ENCODE assay signal across 23 mouse cellular contexts in the genomic region with DNA sequence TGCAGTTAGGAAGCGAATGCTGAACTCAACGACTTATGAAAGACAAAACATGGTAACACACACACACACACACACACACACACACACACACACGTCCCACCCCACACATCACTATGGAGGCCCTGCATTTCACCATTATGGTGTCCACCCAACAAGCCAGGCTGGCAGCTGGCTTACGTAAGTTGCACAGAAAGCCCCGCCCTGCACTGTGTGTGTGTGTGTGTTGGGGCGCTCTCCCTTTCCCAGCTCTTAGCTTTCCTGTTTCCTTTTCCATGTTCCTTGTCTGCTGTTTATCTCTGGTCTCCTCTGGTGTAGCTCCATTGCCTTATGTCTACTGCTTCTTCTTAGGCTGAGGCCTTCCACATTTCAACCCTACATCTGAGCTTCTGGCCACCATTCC. TPM values are rescaled to one million over a fixed set of nuclear protein-coding genes. Genes with fewer than 3 reads are reported as not detected.
DNase-seq lines count a peak whose midpoint lies in the region; ATAC-seq and TF ChIP-seq lines count a peak whose summit lies in the region.
"Had no signal": no experiment of that assay in that cellular context is flagged by ENCODE, and none has a peak within 500 bp of the region (broad histone marks: within the 10 kb centered on the region; RNA-seq: fewer than 3 reads in every experiment).

No protein-coding gene starts in this region.

- no peak for DNase-seq in heart, postnatal 36 days
- peak; percentile 36 for DNase-seq in lung, postnatal 0 days (ENCODE audit: low spot score)
- no peak for DNase-seq in lung, adult 2 months
- DNase-seq in forebrain, embryonic 10.5 days (ENCODE audit: extremely low spot score, low spot score) = no peak
- DNase-seq: adrenal gland, adult 2 months; adrenal gland, postnatal 14 days; cerebellum, adult 11 months; cerebellum, adult 2 months; cerebellum, adult 9-11 months; cerebellum, postnatal 25 days; gastrocnemius, postnatal 36 days; heart, adult 2 months had no signal

- no peak for TF ChIP-seq EP300 in lung, postnatal 0 days (IDR thresholded peaks at IDR 0.05)

- no peak overlapping the region for H3K27ac ChIP-seq in heart, embryonic 12.5 days (ENCODE audit: poor library complexity, severe bottlenecking)
- no peak overlapping the region for H3K27ac ChIP-seq in lung, postnatal 0 days (ENCODE audit: low read length)
- H3K27ac ChIP-seq in stomach, embryonic 16.5 days (ENCODE audit: low read length) = no peak overlapping the region
- no peak overlapping the region for H3K27ac ChIP-seq in forebrain, embryonic 10.5 days
- H3K27ac ChIP-seq: embryonic facial prominence, embryonic 12.5 days; embryonic facial prominence, embryonic 15.5 days; forebrain, embryonic 12.5 days; forebrain, embryonic 15.5 days; heart, adult 2 months; hindbrain, embryonic 10.5 days; hindbrain, embryonic 13.5 days had no signal

- no peaks in the 10 kb centered on the region for H3K27me3 ChIP-seq in heart, embryonic 12.5 days (replicated peaks)
- no peaks in the 10 kb centered on the region for H3K27me3 ChIP-seq in lung, postnatal 0 days (replicated peaks; ENCODE audit: insufficient read depth, low read length)
- no peaks in the 10 kb centered on the region for H3K27me3 ChIP-seq in stomach, embryonic 16.5 days (ENCODE audit: control insufficient read depth, insufficient read depth, low read length)
- peaks cover 100% of the 10 kb centered on the region for H3K27me3 ChIP-seq in forebrain, embryonic 10.5 days (ENCODE audit: poor library complexity, severe bottlenecking)
- H3K27me3 ChIP-seq: embryonic facial prominence, embryonic 12.5 days; embryonic facial prominence, embryonic 15.5 days; forebrain, embryonic 15.5 days; Patski had no signal

- no peak for TF ChIP-seq CTCF in lung, postnatal 0 days (IDR thresholded peaks at IDR 0.05)
- TF ChIP-seq CTCF in lung, adult 2 months (IDR thresholded peaks at IDR 0.05; ENCODE audit: insufficient read depth, low read length) = no peak

- H3K36me3 ChIP-seq in heart, embryonic 12.5 days = peaks cover 21% of the 10 kb centered on the region
- no peaks in the 10 kb centered on the region for H3K36me3 ChIP-seq in lung, postnatal 0 days (ENCODE audit: insufficient read depth, low read length)
- H3K36me3 ChIP-seq in stomach, embryonic 16.5 days (ENCODE audit: control insufficient read depth, insufficient read depth, low read length) = no peaks in the 10 kb centered on the region
- H3K36me3 ChIP-seq in forebrain, embryonic 10.5 days (replicated peaks) = no peaks in the 10 kb centered on the region
- H3K36me3 ChIP-seq: embryonic facial prominence, embryonic 12.5 days; forebrain, embryonic 12.5 days; forebrain, embryonic 15.5 days; hindbrain, embryonic 10.5 days had no signal

- TF ChIP-seq POLR2A in lung, adult 2 months (IDR thresholded peaks at IDR 0.05; ENCODE audit: borderline replicate concordance, extremely low read depth, low read depth, low read length) = no peak

- WGBS in heart, embryonic 12.5 days = 74% methylated on average over 6 of the region's 6 CpGs
- WGBS in lung, postnatal 0 days = 58% methylated on average over 6 of the region's 6 CpGs
- 71% methylated on average over 6 of the region's 6 CpGs for WGBS in lung, adult 2 months
- WGBS in stomach, embryonic 16.5 days = 66% methylated on average over 6 of the region's 6 CpGs
- WGBS in forebrain, embryonic 10.5 days = 88% methylated on average over 6 of the region's 6 CpGs

- no peak overlapping the region for H3K9ac ChIP-seq in heart, embryonic 12.5 days
- H3K9ac ChIP-seq in lung, postnatal 0 days (replicated peaks; ENCODE audit: low read depth) = no peak overlapping the region
- no peak overlapping the region for H3K9ac ChIP-seq in stomach, embryonic 16.5 days (ENCODE audit: low read length)
- H3K9ac ChIP-seq: embryonic facial prominence, embryonic 12.5 days; embryonic facial prominence, embryonic 15.5 days; forebrain, embryonic 12.5 days; forebrain, embryonic 15.5 days; hindbrain, embryonic 13.5 days had no signal

- H3K4me1 ChIP-seq in heart, embryonic 12.5 days (replicated peaks) = peaks cover 27% of the 10 kb centered on the region
- H3K4me1 ChIP-seq in lung, postnatal 0 days (ENCODE audit: insufficient read depth, low read depth, low read length) = peaks cover 7% of the 10 kb centered on the region; the same call in 1 of the 2 replicates
- H3K4me1 ChIP-seq in lung, adult 2 months (ENCODE audit: control insufficient read depth, insufficient read depth, low read length) = peaks cover 3% of the 10 kb centered on the region; the same call in 1 of the 2 replicates
- peaks cover 19% of the 10 kb centered on the region for H3K4me1 ChIP-seq in stomach, embryonic 16.5 days (ENCODE audit: control insufficient read depth, insufficient read depth, low read length)
- H3K4me1 ChIP-seq in forebrain, embryonic 10.5 days = peaks cover 53% of the 10 kb centered on the region

- intact Hi-C loops in heart, postnatal 36 days (cut with DNase I) = no loop called here

- no peaks in the 10 kb centered on the region for H3K9me3 ChIP-seq in heart, embryonic 12.5 days (replicated peaks)
- H3K9me3 ChIP-seq in lung, postnatal 0 days (ENCODE audit: low read length) = no peaks in the 10 kb centered on the region
- no peaks in the 10 kb centered on the region for H3K9me3 ChIP-seq in stomach, embryonic 16.5 days (replicated peaks; ENCODE audit: control insufficient read depth, low read length)
- no peaks in the 10 kb centered on the region for H3K9me3 ChIP-seq in forebrain, embryonic 10.5 days
- H3K9me3 ChIP-seq: embryonic facial prominence, embryonic 12.5 days; embryonic facial prominence, embryonic 15.5 days; forebrain, embryonic 12.5 days; forebrain, embryonic 15.5 days; heart, embryonic 10.5 days; hindbrain, embryonic 10.5 days; hindbrain, embryonic 13.5 days had no signal

- no peak overlapping the region for H3K4me2 ChIP-seq in heart, embryonic 12.5 days
- H3K4me2 ChIP-seq in lung, postnatal 0 days (replicated peaks; ENCODE audit: low read depth, low read length) = no peak overlapping the region
- H3K4me2 ChIP-seq in stomach, embryonic 16.5 days (ENCODE audit: low read depth, low read length) = no peak overlapping the region
- H3K4me2 ChIP-seq: embryonic facial prominence, embryonic 12.5 days; embryonic facial prominence, embryonic 15.5 days; forebrain, embryonic 12.5 days; forebrain, embryonic 15.5 days; hindbrain, embryonic 13.5 days had no signal

- peak; percentile 60; the same call in 1 of the 2 replicates for ATAC-seq in heart, embryonic 12.5 days (ENCODE audit: insufficient number of reproducible peaks, low FRiP score)
- ATAC-seq in lung, postnatal 0 days = peak; percentile 53
- peak; percentile 61; the same call in 1 of the 2 replicates for ATAC-seq in stomach, embryonic 16.5 days (ENCODE audit: insufficient read depth, low FRiP score)
- ATAC-seq: forebrain, embryonic 15.5 days; hindbrain, embryonic 16.5 days; Patski had no signal

- no peak overlapping the region for H3K4me3 ChIP-seq in heart, embryonic 12.5 days
- H3K4me3 ChIP-seq in lung, postnatal 0 days (ENCODE audit: low read depth, low read length) = no peak overlapping the region
- H3K4me3 ChIP-seq in lung, adult 2 months (replicated peaks; ENCODE audit: extremely low read depth, low read depth, low read length) = no peak overlapping the region
- H3K4me3 ChIP-seq in stomach, embryonic 16.5 days (replicated peaks; ENCODE audit: low read length) = no peak overlapping the region
- no peak overlapping the region for H3K4me3 ChIP-seq in forebrain, embryonic 10.5 days
- H3K4me3 ChIP-seq: embryonic facial prominence, embryonic 12.5 days; embryonic facial prominence, embryonic 15.5 days; forebrain, embryonic 12.5 days; forebrain, embryonic 15.5 days; heart, adult 2 months; heart, embryonic 10.5 days; hindbrain, embryonic 10.5 days; hindbrain, embryonic 13.5 days had no signal

RNA-seq across cellular contexts. Expression of a gene that starts 41.9 kb away (rescaled TPM):
- polyA plus RNA-seq in heart, embryonic 12.5 days (2016; fragmentation: Nextera tagmentation; extraction: Ambion mirVana) = 4.3 and 4.8 TPM in 2 replicates
- total RNA-seq in heart, postnatal 36 days (2021) = 10 to 100 TPM; 28.1 to 29.4 TPM
- polyA plus RNA-seq in lung, postnatal 0 days (2015; fragmentation: Nextera tagmentation; extraction: Ambion mirVana) = 2.9 and 4.6 TPM in 2 replicates
- 95.0 and 99.6 TPM in 2 replicates for polyA plus RNA-seq in lung, adult 2 months (2012; rRNA removed)
- polyA plus RNA-seq in stomach, embryonic 16.5 days (2015; fragmentation: Nextera tagmentation; extraction: Ambion mirVana) = 2.8 and 5.4 TPM in 2 replicates
- polyA plus RNA-seq in forebrain, embryonic 10.5 days (2016; fragmentation: Nextera tagmentation; extraction: Ambion mirVana) = 4.2 and 4.4 TPM in 2 replicates

RNA-seq across cellular contexts. Expression of a gene that starts 57.8 kb away (rescaled TPM):
- polyA plus RNA-seq in heart, embryonic 12.5 days (2016; fragmentation: Nextera tagmentation; extraction: Ambion mirVana) = 33.6 and 36.0 TPM in 2 replicates
- 10 to 100 TPM; 17.6 to 21.5 TPM for total RNA-seq in heart, postnatal 36 days (2021)
- 40.1 and 44.2 TPM in 2 replicates for polyA plus RNA-seq in lung, postnatal 0 days (2015; fragmentation: Nextera tagmentation; extraction: Ambion mirVana)
- polyA plus RNA-seq in lung, adult 2 months (2012; rRNA removed) = 6.6 and 7.5 TPM in 2 replicates
- polyA plus RNA-seq in stomach, embryonic 16.5 days (2015; fragmentation: Nextera tagmentation; extraction: Ambion mirVana) = 40.1 and 43.4 TPM in 2 replicates
- 52.1 and 53.5 TPM in 2 replicates for polyA plus RNA-seq in forebrain, embryonic 10.5 days (2016; fragmentation: Nextera tagmentation; extraction: Ambion mirVana)

RNA-seq across cellular contexts. Expression of a gene that starts 57.9 kb away (rescaled TPM):
- 15.0 and 15.4 TPM in 2 replicates for polyA plus RNA-seq in heart, embryonic 12.5 days (2016; fragmentation: Nextera tagmentation; extraction: Ambion mirVana)
- total RNA-seq in heart, postnatal 36 days (2021) = 10 to 100 TPM in 1 of 2 experiments, 1 to 10 TPM in 1; 9.8 to 11.4 TPM
- polyA plus RNA-seq in lung, postnatal 0 days (2015; fragmentation: Nextera tagmentation; extraction: Ambion mirVana) = 8.7 and 9.7 TPM in 2 replicates
- 9.1 and 10.6 TPM in 2 replicates for polyA plus RNA-seq in lung, adult 2 months (2012; rRNA removed)
- polyA plus RNA-seq in stomach, embryonic 16.5 days (2015; fragmentation: Nextera tagmentation; extraction: Ambion mirVana) = 12.5 and 13.2 TPM in 2 replicates
- 25.7 and 26.6 TPM in 2 replicates for polyA plus RNA-seq in forebrain, embryonic 10.5 days (2016; fragmentation: Nextera tagmentation; extraction: Ambion mirVana)

Comparison
In these comparisons a context has a peak if more than half of its experiments do, and no peak if none do; other contexts are left out.
1. RNA of a gene that starts 41.9 kb away (polyA plus RNA-seq): 95.0 to 99.6 TPM in lung, adult 2 months; 4.3 to 4.8 TPM in heart, embryonic 12.5 days, 4.2 to 4.4 TPM in forebrain, embryonic 10.5 days, 2.9 to 4.6 TPM in lung, postnatal 0 days and 2.8 to 5.4 TPM in stomach, embryonic 16.5 days; every median in the first group is over 10 times any median in the second.
2. Peak in every context shown above with its lines, with median percentiles within 50 percentile points of each other: ATAC-seq.